Mouse (Mus musculus): ENCODE data around the gene Samd4. TPM values are rescaled to one million over a fixed set of nuclear protein-coding genes. Genes with fewer than 3 reads are reported as not detected.

Samd4 gene
- total and polyA plus RNA-seq, 2 experiments from 2014 or later, result 5.1 to 16.0 TPM

DNA sequence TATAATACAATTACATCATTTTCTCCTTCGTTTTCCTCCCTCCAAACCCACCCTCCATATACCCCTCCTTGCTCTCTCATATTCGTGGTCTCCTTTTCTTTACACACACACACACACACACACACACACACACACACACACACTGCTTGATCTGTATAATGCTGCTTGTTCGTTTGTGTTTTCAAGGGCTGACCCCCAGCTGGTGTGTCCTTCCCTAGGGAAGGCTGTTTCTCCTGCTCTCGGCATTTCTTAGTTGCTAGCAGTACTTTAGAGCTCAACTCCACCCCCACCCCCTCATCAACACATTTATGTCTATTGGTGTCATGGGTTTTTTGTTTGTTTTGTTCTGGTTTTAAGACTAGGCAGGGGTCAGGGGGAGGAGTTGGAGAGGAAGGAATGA is 149.5 kb downstream of the Samd4 start:
- no peak overlapping the region for H3K4me3 ChIP-seq (ENCODE audit: low read depth, low read length)
- ATAC-seq (ENCODE audit: low FRiP score) (no peak), DNase-seq (ENCODE audit: low spot score) (no peak)
- 28% methylated on average over 4 of the region's 4 CpGs for WGBS
- H3K27me3 ChIP-seq (ENCODE audit: insufficient read depth, low read length), result no peaks in the 10 kb centered on the region
- H3K9ac ChIP-seq (replicated peaks; ENCODE audit: low read length, poor library complexity, severe bottlenecking), result no peak overlapping the region
- H3K27ac ChIP-seq (ENCODE audit: low read depth, low read length), result no peak overlapping the region
- no peaks in the 10 kb centered on the region for H3K4me1 ChIP-seq (ENCODE audit: insufficient read depth, low read length)
- no peak for TF ChIP-seq CTCF (IDR thresholded peaks at IDR 0.05)
- H3K4me2 ChIP-seq (ENCODE audit: low read depth, low read length, poor library complexity, severe bottlenecking), result no peak overlapping the region
- no peaks in the 10 kb centered on the region for H3K9me3 ChIP-seq (ENCODE audit: low read length)
- no peaks in the 10 kb centered on the region for H3K36me3 ChIP-seq (ENCODE audit: insufficient read depth, low read length)

DNA sequence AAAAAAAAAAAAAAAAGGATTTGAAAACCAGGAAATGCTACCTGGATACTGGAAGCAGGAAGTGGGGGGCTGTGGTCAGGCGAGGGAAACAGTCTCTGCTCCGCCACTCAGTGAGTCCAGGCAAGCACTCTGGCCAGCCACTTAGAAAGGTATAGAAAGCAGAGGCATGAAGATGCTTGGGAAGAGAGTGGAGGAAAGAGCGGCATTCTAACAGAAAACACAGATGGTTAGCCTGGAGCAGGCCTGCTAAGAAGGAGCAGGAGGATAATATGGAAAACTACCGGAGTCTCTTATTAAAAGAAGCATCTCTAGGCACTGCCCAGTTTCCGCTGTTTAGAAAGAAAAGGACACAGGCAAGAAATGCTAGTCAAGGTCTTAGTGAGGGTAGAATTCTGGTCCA is 150.8 kb downstream of the Samd4 start:
- no peaks in the 10 kb centered on the region for H3K27me3 ChIP-seq (ENCODE audit: insufficient read depth, low read length)
- no peak overlapping the region for H3K27ac ChIP-seq (ENCODE audit: low read depth, low read length)
- TF ChIP-seq CTCF (IDR thresholded peaks at IDR 0.05), result no peak
- no peak overlapping the region for H3K9ac ChIP-seq (replicated peaks; ENCODE audit: low read length, poor library complexity, severe bottlenecking)
- H3K4me2 ChIP-seq (ENCODE audit: low read depth, low read length, poor library complexity, severe bottlenecking), result no peak overlapping the region
- H3K9me3 ChIP-seq (ENCODE audit: low read length), result no peaks in the 10 kb centered on the region
- no peaks in the 10 kb centered on the region for H3K36me3 ChIP-seq (ENCODE audit: insufficient read depth, low read length)
- H3K4me3 ChIP-seq (ENCODE audit: low read depth, low read length), result no peak overlapping the region
- ATAC-seq (ENCODE audit: low FRiP score) (no peak), DNase-seq (ENCODE audit: low spot score) (no peak)
- 0 out of 2 replicates have a peak, but pooled peaks cover 4% of the 10 kb centered on the region for H3K4me1 ChIP-seq (ENCODE audit: insufficient read depth, low read length)
- 99% methylated on average over 5 of the region's 5 CpGs for WGBS

DNA sequence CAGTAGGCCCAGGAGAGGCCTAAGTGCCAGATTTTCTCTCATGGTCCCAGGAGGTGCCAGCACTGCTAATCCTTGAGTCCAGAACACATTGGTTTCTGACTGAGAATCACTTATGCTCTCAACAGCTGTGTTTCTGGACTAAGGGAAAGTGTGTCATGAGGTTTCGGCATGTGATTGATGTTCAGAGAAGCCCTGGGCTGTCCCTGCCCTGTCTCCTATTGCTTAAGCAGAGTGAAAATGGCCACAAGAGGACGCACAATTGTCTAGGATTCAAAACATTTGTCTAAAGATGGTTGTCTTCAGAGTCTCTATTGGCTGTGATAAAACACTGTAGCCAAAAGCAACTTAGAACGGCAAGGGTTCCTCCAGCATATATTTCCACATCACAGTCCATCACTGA is 159.0 kb downstream of the Samd4 start:
- 0 out of 2 replicates have a peak, but pooled peaks cover 4% of the 10 kb centered on the region for H3K4me1 ChIP-seq (ENCODE audit: insufficient read depth, low read length)
- H3K9me3 ChIP-seq (ENCODE audit: low read length), result no peaks in the 10 kb centered on the region
- H3K9ac ChIP-seq (replicated peaks; ENCODE audit: low read length, poor library complexity, severe bottlenecking), result no peak overlapping the region
- no peak overlapping the region for H3K4me2 ChIP-seq (ENCODE audit: low read depth, low read length, poor library complexity, severe bottlenecking)
- H3K27me3 ChIP-seq (ENCODE audit: insufficient read depth, low read length), result no peaks in the 10 kb centered on the region
- H3K36me3 ChIP-seq (ENCODE audit: insufficient read depth, low read length), result no peaks in the 10 kb centered on the region
- 92% methylated on average over 3 of the region's 3 CpGs for WGBS
- no peak overlapping the region for H3K4me3 ChIP-seq (ENCODE audit: low read depth, low read length)
- no peak for TF ChIP-seq CTCF (IDR thresholded peaks at IDR 0.05)
- ATAC-seq (ENCODE audit: low FRiP score) (no peak), DNase-seq (ENCODE audit: low spot score) (no peak)
- H3K27ac ChIP-seq (ENCODE audit: low read depth, low read length), result no peak overlapping the region

DNA sequence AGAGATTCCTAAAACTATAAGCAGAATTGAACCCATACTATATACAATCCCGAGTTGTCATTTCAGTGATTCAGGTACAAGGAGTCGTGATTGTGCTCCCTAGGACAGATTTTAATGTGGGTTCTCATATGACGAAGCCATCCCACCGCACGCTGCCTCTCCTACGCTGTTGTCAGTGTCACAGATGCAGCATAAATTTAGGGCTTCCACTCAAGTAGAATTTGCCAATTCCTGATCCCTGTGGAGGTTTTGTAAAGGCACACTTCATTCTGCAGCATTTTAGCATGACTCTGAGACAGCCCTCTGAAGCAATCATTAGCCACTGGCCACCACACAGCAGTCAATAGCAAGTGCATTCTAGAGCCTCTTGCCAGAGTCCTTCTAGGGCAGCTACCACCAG is 166.4 kb downstream of the Samd4 start:
- Histone ChIP-seq H3K36me3 (ENCODE audit: insufficient read depth, low read length) (no peaks in the 10 kb centered on the region), H3K9ac (replicated peaks; ENCODE audit: low read length, poor library complexity, severe bottlenecking) (no peak overlapping the region), H3K4me1 (ENCODE audit: insufficient read depth, low read length) (no peaks in the 10 kb centered on the region), H3K4me2 (ENCODE audit: low read depth, low read length, poor library complexity, severe bottlenecking) (no peak overlapping the region), H3K27ac (ENCODE audit: low read depth, low read length) (no peak overlapping the region), H3K27me3 (ENCODE audit: insufficient read depth, low read length) (no peaks in the 10 kb centered on the region), H3K4me3 (ENCODE audit: low read depth, low read length) (no peak overlapping the region), H3K9me3 (ENCODE audit: low read length) (no peaks in the 10 kb centered on the region)
- DNase-seq (ENCODE audit: low spot score) (no peak), ATAC-seq (ENCODE audit: low FRiP score) (no peak)
- no peak for TF ChIP-seq CTCF (IDR thresholded peaks at IDR 0.05)
- 96% methylated on average over 6 of the region's 6 CpGs for WGBS

DNA sequence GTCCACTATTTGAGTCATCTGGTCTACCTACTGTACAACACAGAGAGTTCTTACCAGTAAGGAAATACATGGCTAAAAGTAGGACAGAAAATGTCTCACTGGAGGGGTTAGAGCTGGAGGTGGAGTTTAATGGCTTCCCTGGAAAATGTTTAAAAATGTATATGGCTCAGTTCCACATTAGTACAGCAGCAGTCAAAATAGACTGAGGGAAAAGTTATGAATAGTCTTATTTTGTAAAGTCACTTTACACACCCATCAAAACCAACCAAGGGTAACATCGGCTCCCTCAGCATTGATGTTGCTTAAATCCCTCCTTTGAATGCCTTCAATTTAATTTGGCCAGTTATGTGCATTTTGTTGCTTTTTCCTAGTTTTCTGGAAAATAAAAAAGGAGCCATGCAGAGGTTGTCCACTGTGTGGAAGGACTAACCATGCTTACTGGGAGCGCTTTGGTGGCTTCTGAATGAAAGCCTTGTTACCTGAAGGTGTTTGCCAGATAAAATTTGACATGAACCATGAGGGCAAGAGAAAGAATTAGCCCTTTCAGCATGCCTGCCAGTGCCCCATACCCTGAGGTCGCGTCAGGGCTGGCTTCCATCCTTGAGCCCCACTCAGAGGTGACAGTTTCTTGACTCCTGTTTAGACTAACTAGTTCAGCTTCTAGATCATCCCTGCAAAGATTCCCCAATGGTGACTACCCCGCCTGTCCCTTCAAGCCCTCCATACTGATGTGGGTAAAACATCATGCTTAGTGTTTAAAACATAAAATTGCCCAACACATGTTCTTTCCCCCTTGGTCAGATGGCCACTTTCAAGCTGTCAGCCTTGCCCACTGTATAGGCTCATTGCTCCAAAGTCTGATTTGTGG is 169.3 kb downstream of the Samd4 start:
- Histone ChIP-seq H3K9ac (replicated peaks; ENCODE audit: low read length, poor library complexity, severe bottlenecking) (no peak overlapping the region), H3K36me3 (ENCODE audit: insufficient read depth, low read length) (no peaks in the 10 kb centered on the region), H3K9me3 (ENCODE audit: low read length) (no peaks in the 10 kb centered on the region), H3K27me3 (ENCODE audit: insufficient read depth, low read length) (no peaks in the 10 kb centered on the region), H3K4me1 (ENCODE audit: insufficient read depth, low read length) (no peaks in the 10 kb centered on the region), H3K4me2 (ENCODE audit: low read depth, low read length, poor library complexity, severe bottlenecking) (no peak overlapping the region), H3K4me3 (ENCODE audit: low read depth, low read length) (no peak overlapping the region), H3K27ac (ENCODE audit: low read depth, low read length) (no peak overlapping the region)
- no peak for TF ChIP-seq CTCF (IDR thresholded peaks at IDR 0.05)
- DNase-seq (ENCODE audit: low spot score), result no peak
- ATAC-seq (ENCODE audit: low FRiP score), result no peak
- 95% methylated on average over 5 of the region's 5 CpGs for WGBS

DNA sequence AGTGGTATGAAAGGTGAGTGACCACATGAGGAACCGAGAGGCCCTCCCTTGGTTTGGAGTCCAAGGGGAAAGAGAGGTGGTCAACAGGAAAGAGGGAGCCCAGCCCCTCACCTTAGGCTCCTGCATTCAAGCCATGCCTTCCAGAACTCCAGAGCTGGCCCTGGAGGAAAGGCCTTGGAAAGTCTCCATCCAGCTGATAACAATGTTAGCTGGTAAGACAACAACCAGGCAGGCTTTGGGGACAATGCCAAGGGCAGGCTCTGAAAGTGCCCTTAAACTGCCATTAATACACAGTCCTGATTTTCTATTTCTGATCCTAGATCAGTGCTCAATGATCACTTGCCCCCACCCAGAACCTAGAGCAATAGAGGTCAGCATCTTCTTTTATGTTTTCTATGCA is 170.4 kb downstream of the Samd4 start:
- no peak for ATAC-seq (ENCODE audit: low FRiP score)
- DNase-seq (ENCODE audit: low spot score), result no peak
- TF ChIP-seq CTCF (IDR thresholded peaks at IDR 0.05), result no peak
- H3K9ac ChIP-seq (replicated peaks; ENCODE audit: low read length, poor library complexity, severe bottlenecking), result no peak overlapping the region
- H3K27ac ChIP-seq (ENCODE audit: low read depth, low read length), result no peak overlapping the region
- 100% methylated on average over 1 of the region's 1 CpGs for WGBS
- H3K4me3 ChIP-seq (ENCODE audit: low read depth, low read length), result no peak overlapping the region
- no peaks in the 10 kb centered on the region for H3K27me3 ChIP-seq (ENCODE audit: insufficient read depth, low read length)
- H3K36me3 ChIP-seq (ENCODE audit: insufficient read depth, low read length), result no peaks in the 10 kb centered on the region
- no peaks in the 10 kb centered on the region for H3K9me3 ChIP-seq (ENCODE audit: low read length)
- H3K4me1 ChIP-seq (ENCODE audit: insufficient read depth, low read length), result no peaks in the 10 kb centered on the region
- H3K4me2 ChIP-seq (ENCODE audit: low read depth, low read length, poor library complexity, severe bottlenecking), result no peak overlapping the region

All from midbrain, postnatal 0 days (tissue).